Mouse (Mus musculus) layer of hippocampus, postnatal 25 days (tissue): Measurements from ENCODE around the gene Kcna5. TPM values are rescaled to one million over a fixed set of nuclear protein-coding genes. Genes with fewer than 3 reads are reported as not detected.
A peak's percentile ranks its signal among the peaks of the same experiment; 100 is the strongest.

Source experiments
- DNase-seq, 2 experiments: peaks; one replicate each; pipeline ENCODE4 v3.0.0; 2022; ENCODE audit warnings: mixed read lengths in 2 of 2, low spot score in 1 of 2; ENCODE audit errors: extremely low spot score in 1 of 2
- total RNA-seq, 2 experiments: library from RNA; stranded (reverse); gene quantifications; 2 replicates each; pipeline ENCODE4 v1.2.3; 2021

Kcna5 gene
- 1 to 10 TPM; 1.6 to 1.7 TPM for total RNA-seq

DNA sequence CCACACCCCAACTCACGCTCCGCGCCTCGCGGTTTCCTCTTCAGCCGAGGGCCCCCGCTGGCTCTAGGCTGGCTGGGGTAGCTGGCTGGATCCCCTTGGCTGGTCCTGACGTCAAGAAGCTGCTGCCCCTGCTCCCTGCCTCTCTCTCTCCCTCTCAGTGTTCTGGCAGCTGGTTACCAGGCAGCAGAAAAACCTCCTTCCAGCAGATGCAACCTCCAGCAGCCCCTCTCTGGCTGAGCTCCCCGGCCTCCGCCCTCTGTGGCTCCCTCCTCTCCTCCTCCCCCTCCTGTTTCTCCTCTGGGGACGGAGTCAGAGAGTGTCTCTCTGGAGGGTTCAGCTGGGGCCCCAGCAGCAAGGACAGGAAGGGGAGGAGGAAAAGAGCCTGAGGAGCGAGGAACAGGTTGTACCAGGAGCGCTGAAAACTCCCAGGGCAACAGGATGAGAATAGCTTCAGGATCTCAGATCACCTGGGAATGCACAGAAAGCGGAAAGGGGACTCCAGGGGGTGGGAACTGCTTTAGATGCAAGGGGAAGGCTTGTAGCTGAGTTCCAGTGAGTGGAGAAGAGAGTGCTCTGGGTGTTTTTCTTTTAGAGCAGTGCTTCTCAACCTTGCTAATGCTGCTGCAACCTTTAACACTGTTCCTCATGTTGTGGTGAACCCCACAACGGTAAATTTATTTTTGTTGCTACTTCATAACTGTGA lies at the start of gene Kcna5:
Gene Kcna5, minus strand, starts transcription at position 205 of the 703 bp plus-strand sequence.
- DNase-seq, result no peak

DNA sequence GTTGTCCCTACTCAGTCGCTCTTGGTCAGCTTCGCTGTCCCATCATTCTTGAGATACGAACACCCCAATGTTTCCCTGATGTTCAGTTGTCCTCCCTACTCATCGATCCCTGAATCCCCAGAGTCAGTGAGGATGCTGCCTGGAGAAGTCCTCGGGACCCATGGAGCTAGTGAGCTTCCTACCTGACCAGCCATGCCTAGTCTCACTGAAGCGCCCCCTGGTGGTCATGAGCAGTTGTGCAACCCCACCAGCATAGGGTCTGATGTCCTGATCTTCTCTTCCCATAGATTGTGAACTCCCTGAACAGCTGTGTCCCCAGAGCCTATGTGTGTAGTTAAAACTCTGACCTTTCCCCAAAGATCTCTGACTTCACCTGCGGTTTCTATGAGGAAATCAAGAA lies 47.9 kb upstream of the Kcna5 start:
- DNase-seq, result peak in 1 of 2 experiments; percentile 55

DNA sequence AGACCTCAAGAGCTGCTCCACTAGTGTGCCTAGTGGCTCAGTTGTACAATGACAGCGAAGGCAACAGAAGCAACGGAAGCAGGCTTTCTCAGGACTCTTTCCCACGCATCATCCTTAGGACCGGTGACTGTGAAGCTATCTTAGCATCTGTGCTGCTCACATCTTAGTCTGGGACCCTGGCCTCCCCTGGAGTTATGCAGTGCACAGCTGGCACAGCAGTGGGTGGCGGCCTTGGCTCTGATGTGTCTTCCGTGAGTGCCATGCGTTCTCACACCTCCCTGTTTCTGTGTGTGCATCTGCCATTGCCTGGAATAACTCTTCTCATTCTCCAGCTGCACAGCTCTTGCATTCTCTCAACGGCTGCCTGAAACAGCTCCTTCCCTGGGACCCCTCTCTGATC lies 46.4 kb upstream of the Kcna5 start:
- no peak for DNase-seq

DNA sequence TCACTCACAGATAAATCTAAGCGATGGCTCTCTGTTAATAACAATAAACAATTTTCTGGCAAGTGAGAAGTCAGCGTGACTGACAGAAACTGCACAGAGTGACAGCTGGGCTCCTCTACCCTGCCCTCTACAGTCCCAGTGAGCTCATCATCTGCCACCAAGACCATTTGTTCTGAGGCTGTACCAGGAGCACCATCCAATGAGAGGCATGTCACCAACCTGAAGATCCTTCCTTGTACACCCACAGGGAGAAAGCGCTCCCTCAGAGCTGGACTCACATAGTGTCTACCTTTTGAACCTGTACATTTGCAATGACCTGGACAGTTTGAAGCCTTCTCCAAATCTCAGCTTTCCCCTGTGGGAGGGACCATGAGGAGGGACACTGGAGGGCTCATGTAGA lies 45.4 kb upstream of the Kcna5 start:
- no peak for DNase-seq

DNA sequence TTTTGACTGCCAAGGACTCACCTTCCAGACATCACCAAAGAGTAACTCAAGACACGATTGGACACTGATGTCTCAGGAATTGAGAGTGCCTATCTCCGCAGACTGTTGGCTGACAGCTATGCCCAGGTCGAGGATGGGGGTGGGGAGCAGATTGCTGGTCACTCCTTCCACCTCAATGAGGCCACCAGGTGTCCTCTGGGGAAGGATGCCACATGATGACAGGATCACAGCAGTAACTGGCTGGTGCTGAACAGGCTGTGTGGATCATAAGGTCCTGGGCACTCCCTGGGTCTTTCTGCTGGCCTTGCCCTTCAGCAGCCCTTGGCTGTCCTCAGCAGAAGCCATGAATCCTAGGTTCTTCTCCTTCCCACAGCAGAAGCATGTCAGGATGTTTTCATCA lies 42.2 kb upstream of the Kcna5 start:
- DNase-seq, result no peak

- no peak for DNase-seq
Measured at GRCm38 (mm10) chr6:126576566-126576965, 41.4 kb upstream of the Kcna5 start.

DNA sequence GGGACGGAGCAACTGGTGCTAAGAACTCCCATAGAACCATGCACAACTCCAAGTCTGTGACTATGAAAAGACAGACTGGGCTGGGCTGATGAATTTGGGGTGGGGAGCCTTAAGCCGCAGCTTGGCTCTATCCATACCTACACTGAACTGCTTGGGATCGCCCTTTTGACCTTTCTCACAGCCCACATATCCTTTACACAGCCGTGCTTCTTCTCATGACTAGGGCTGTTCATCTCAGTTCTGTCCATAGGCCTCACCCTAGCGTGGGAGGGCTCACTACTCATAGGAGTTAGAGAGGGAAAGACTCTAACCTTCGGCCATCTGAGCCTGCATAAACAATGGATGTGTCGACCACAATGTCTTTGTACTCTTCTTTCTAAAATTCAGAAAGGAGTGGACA lies 39.6 kb upstream of the Kcna5 start:
- DNase-seq, result no peak

GRCm38 (mm10) chr6:126573021-126573420 lies 37.8 kb upstream of the Kcna5 start:
- no peak for DNase-seq

- DNase-seq, result no peak
Measured at GRCm38 (mm10) chr6:126569809-126570208, 34.6 kb upstream of the Kcna5 start.

GRCm38 (mm10) chr6:126568046-126568830 lies 33.0 kb upstream of the Kcna5 start:
- DNase-seq, result no peak

DNA sequence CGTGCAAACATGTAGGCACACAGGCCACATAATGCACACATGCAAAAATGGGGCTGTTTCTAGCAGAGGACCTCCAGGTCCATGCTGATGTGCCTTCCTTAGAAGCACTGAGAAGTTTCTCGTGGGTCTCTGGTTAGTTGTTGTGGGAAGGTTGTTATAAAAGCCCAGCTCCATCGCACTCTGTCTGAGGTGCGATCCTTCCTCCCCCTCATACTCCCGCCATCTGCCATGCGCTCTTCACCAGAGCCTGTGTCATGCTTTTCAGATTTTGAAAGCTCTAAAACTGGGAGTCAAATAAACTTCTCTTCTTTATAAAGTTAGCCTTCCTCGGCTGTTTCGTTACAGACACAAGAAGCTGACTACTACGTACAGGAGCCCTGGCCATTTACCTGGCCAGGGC lies 32.1 kb upstream of the Kcna5 start:
- no peak for DNase-seq

GRCm38 (mm10) chr6:126564376-126564775 lies 29.2 kb upstream of the Kcna5 start:
- DNase-seq, result no peak

- DNase-seq, result peak; percentile 87 to 94
Measured at GRCm38 (mm10) chr6:126563898-126564297, 28.7 kb upstream of the Kcna5 start.

DNA sequence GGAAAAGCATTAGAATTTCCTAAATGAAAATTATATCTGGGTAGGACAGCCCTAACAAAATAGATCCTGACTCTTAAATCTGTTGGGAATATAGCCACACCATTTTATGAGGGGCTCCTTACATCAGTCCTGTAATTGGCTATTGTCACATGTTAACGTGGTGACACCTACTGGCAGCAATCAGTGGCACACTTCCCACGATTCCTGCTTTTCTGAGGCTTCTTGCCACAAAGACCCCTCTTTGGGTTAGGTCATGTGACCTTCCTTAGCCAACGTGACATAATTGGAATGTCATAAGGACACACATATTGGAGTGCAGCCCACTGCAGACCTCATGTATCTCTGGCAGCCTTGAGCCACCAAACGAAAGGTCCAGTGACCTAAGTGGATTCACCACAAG lies 26.5 kb upstream of the Kcna5 start:
- no peak for DNase-seq

- DNase-seq, result no peak
Measured at GRCm38 (mm10) chr6:126560696-126561095, 25.5 kb upstream of the Kcna5 start.

- DNase-seq, result no peak
Measured at GRCm38 (mm10) chr6:126560036-126560435, 24.8 kb upstream of the Kcna5 start.

- DNase-seq, result no peak
Measured at GRCm38 (mm10) chr6:126558276-126558675, 23.1 kb upstream of the Kcna5 start.

GRCm38 (mm10) chr6:126553812-126554211 lies 18.6 kb upstream of the Kcna5 start:
- DNase-seq, result peak in 1 of 2 experiments; percentile 47

- peak in 1 of 2 experiments; percentile 51 for DNase-seq
Measured at GRCm38 (mm10) chr6:126551862-126552395, 16.7 kb upstream of the Kcna5 start.

- no peak for DNase-seq
Measured at GRCm38 (mm10) chr6:126544107-126545036, 9.2 kb upstream of the Kcna5 start.
